Mouse (Mus musculus) urinary bladder, postnatal 36 days (tissue): ENCODE results near the gene Nop2.

Experiments
- DNase-seq, 2 experiments: peaks; one replicate each; pipeline ENCODE4 v3.0.0; 2022; ENCODE audit warnings: low spot score in 2 of 2, mixed read lengths in 1 of 2

The Nop2 gene

DNA sequence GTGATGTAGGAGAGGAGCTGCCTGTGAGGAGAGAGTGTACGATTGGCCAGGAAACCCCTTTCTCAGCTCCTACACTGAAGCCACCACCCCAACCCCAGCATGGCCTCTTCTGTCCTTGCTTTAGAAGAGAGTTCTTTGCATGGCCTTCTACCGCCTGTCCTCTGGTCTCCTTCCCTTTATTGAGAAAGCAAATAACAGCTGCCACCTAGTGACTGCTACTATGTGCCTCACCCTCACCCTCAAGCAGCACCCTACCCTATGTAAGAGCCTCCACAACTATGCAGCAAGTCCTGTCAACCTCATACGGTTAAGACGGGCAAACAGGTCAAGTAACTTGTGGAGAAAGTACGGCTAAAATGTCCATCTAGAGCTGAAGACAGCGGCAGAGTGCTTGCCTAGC, 38.5 kb downstream of the Nop2 start:
- DNase-seq: no peak

DNA sequence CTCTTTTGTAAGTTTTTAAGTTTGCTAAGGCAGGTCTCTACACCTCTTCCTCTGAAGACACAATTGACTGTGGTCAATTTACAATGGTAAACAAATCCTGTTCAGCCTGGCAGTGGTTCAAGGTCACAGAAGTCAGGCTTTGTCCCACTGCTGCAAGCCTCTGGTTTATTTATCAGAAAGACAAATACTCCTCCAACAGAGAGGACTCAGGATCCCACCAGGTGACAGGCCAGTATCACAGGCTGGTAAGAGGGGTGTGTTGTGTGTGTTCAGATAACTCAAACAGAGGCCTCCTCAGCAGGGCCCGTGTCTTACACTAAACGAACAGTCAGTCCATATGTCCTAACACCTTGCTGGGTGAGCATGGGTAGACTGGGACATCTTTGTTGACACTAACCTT, 40.8 kb downstream of the Nop2 start:
- no peak for DNase-seq

DNA sequence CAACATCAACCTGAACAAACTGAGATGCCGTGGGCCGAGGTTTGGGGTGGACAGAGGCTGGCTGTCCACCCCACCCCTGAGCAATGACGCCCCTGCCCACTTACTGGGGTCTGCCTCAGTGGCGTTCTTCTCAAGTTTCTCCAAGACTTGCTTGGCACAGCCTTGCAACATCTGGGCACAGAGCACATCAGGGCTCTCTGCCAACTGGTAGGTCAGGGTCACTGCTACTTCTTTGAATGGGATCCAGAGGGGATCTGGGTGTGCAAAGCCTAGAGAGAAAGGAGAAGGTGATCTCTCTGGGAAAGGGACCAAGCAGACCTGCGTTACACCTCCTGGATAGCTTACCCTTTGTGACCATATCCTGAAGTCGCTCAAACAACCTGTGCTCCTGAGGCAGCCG, 41.5 kb downstream of the Nop2 start:
- no peak for DNase-seq

DNA sequence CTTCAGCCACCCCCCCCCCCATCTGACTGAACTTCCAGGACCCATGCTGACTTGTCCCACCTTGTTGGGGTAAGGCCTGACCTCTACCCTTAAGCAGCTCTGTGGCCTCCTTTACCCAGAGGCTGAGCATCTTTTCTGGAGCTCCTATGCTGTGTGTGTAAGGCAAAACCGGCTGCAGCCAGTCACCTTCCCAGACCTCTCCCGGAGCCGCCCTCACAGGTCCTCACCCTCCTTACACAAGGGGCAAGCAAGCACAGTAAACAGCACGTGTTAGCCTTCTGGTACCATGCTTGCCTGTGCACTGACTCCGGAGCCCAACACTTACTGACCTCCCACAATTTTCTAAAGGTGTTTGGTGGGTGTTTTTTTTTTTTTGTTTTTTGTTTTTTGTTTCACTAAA, 43.8 kb downstream of the Nop2 start:
- DNase-seq: no peak

DNA sequence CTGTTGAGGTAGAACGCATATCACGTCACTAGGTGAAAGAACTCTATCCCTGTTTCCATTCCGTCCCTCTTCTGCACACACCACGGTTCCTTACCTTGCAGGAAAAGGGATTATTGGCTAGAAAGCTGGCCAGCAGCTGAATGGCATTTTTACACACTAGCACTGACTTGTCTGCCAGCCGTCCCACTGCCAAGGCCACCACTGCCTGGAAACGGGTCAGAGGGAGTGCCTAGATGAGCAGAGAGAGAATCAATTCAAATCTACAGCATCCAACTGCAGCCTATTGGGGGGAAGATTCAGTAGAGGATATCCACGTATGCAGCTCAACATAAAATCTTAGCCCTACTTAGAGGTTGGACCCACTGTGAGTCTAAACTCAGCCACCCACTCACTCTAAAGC, 47.9 kb downstream of the Nop2 start:
- no peak for DNase-seq

DNA sequence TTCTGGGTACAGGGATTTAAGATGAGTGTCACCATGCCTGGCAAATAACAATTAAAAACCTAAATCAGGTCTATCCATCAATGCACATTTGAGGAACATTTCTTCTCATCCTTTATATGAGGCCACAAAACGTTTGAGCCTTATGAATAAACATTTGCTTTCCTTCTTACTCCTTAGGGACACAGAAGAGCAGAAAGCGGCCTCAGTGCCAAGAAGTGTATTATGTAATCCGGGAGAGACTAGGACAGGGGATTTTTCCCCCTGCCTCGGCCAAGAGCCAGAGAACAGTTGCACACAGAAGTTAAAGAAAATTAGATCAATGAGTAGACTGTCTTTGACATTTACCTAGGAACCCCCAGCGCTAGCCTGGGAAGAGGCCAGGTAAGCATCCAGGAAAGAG, 50.4 kb downstream of the Nop2 start:
- DNase-seq: no peak

DNA sequence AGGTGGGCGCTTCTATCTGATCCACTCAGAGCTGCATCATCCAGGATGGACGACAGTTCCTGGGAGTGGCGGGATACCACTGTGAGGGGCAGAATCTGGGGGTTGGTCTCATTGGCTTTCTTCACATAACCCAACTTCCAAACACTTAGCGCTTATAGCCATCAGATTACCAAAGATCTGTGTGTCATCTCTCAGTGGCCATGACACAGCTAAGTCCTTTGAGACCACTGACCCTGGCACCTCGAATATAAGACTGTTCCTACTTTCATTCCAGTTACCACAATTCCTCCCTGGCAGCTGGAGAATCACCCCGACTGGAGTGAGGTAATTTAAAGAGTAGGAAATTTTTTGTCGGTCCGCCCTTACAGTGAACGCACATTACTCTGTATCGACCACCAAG, 54.5 kb downstream of the Nop2 start:
- DNase-seq: no peak

DNA sequence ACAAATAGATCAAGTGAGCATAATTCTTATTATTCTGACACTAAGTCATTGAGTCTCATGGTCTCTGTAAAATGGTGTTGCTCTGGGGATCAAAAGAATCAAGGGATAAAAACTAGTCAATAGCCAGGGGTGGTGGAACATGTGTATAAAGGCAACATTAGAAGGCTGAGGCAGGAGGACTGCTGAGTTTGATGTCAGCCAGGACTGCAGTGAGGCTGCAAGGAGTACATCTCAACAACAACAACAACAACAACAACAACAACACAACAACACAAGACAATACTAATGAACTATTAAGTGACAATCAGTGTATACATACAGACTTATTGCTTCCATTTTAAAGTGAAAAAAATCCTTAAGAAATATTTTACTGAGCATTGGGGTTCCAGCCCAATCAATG, 59.1 kb downstream of the Nop2 start:
- no peak for DNase-seq

DNA sequence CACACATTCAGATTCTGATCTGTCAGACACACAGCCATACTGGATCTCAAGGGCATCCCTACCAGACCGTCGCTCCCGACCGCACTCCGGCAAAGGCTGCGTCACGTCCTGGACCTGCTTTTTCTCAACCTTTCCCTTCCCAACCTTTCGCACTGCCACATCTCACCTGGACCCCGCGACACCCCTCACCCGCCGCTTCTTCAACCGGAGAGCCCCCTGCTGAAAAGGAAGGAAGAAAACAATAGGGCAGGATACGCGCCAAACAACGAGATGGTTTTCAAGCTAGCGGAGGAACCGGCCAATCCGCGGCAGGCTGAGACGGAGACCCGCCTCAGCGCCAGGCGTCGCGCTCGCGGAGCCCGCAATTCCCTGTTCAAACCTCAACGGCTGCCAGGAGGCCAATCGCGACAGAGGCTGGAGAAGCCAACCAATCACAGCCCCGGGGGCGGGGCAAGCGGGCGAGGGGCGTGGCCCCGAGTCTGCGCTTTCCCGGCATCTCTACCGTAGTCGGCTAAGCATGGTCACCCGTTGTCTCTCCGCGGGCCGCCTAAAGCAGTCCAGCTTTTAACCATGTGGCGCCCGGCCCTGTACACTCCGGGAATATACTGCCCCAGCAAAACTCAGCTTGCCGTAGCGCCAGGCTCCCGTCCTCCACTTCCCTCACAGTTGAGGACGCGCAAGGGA, 59.8 kb downstream of the Nop2 start, which contains the start of the genes Ncapd2 and Mrpl51:
Gene Ncapd2, minus strand, starts transcription at position 370 of the 684 bp plus-strand sequence.
Gene Mrpl51, plus strand, starts transcription at position 470 of the 684 bp plus-strand sequence.
- DNase-seq: peak; percentile 93 to 96

DNA sequence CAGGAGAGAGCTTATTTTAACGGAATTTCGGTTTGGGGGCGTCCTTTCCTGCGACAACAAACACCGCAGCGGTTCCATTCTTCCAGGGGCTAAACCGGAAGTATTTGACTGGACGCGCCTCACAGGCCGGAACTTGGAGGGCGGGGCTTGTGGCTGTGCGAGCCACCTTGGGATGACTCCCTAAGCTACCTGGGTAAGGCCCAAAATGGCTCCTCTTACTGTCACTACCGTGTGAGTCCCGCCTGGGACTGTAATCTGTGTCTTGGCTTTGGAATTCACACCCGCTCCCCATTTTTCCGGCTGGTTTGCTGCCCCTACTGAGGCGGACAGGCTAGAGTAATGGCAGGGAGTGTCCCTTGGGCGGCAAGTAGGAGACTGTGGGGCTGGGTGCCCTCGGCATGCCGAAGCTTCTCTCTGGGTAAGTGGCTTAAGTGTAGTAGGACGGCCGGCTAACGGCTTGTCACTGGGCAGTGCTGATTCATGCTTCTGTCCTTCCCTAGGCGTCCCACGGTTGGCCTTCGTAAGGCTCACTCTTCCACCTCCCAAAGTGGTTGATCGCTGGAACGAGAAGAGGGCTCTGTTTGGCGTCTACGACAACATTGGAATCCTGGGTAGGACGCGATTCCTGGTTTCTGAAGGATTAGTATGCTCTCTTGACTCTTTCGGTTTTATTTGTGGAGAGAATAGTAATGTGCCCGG, 60.5 kb downstream of the Nop2 start:
- peak; percentile 87 to 92 for DNase-seq

DNA sequence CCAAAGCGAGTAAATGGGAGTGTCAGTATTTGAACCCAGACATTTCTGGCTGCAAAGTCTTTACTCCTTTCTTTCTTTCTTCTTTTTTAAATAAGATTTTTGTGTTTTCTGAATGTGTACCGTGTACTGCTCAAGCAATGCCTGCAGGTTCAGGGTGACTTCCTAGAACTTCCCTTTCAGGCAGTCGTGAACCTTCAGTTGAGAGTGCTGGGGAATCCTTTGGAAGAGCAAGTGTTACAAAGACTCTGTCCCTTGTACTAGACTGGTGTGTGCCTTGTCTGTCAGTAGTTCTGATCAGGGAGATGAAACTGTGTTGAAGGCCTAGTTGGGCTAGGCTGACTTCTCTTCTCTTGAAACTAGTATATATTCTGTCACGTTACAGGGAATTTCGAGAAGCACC, 61.1 kb downstream of the Nop2 start:
- no peak for DNase-seq

DNA sequence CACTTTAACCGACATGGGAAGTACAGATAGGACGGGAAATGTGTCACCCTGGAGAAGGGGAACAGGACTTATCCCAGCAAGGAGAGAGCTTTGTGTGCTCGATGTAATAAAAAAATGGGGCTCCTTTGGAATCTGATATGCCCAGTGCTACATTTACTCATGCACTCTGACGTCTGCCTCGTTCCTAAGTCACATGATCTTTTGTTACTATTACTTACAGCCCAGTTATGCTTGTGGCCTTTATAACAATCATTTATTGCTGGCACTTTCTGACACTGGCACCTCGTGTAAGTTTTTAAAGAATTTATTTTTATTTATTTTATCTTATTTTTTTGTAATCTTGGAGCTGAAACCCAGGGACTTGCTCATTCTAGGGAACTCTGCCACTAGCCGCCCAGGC, 61.7 kb downstream of the Nop2 start:
- DNase-seq: no peak
